Mouse (Mus musculus): ENCODE measurements around the gene Cdk17. TPM values are rescaled to one million over a fixed set of nuclear protein-coding genes. Genes with fewer than 3 reads are reported as not detected.
A peak's percentile ranks its signal among the peaks of the same experiment; 100 is the strongest.

The Cdk17 gene
- polyA plus RNA-seq, 1 experiment from 2014 or later, result 15.4 TPM

DNA sequence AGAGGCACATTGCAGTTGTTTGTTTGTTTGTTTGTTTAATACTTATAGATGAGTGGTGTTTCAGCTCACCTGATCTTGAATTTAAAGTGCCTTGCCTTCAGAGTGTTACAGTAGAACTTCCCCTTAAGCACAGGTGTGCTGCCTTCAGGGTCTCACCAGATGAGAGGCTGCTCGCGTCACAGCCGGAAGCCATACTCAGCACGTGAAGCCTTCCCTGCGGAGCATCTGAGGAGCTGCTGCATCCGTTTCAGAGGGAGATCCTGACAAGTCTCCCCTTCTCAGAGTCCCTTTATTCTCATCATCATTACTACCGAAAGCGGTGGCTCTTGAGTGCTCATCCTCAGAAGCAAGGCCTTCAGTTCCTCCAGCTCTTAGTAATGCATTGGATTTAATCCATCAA, 87.7 kb downstream of the Cdk17 start:
- no peak overlapping the region for H3K4me3 ChIP-seq
- peaks cover 86% of the 10 kb centered on the region for H3K36me3 ChIP-seq
- no peaks in the 10 kb centered on the region for H3K9me3 ChIP-seq (replicated peaks)
- 0 out of 2 replicates have a peak, but pooled peaks cover 3% of the 10 kb centered on the region for H3K4me1 ChIP-seq
- H3K27me3 ChIP-seq (ENCODE audit: low read depth, poor library complexity, severe bottlenecking), result no peaks in the 10 kb centered on the region
- H3K27ac ChIP-seq, result no peak overlapping the region
- no peak for DNase-seq (ENCODE audit: low spot score)
- 78% methylated on average over 8 of the region's 8 CpGs for WGBS

DNA sequence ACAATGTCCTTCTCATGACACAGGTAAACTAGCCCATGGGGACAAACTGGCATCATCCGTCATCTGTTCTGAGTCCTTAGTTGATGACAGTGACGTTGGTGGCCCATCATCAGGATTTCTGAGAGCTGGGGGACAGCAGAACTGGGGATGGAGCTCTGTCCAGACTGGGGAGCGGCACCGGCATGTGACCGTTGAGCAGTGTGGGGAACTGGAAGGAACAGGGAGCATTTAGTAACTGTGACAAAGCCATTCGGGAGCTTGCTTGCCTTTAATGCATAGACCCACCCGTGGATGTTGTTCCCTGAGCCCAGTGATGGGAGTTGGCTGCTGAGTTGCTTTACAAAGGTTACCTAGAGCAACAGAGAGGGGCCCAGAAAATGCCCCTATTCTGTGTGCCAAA, 89.2 kb downstream of the Cdk17 start:
- Histone ChIP-seq H3K9me3 (replicated peaks) (no peaks in the 10 kb centered on the region), H3K27me3 (ENCODE audit: low read depth, poor library complexity, severe bottlenecking) (no peaks in the 10 kb centered on the region), H3K4me3 (no peak overlapping the region), H3K4me1 (0 out of 2 replicates have a peak, but pooled peaks cover 6% of the 10 kb centered on the region), H3K27ac (no peak overlapping the region), H3K36me3 (peaks cover 94% of the 10 kb centered on the region)
- no peak for DNase-seq (ENCODE audit: low spot score)
- WGBS, result 85% methylated on average over 7 of the region's 7 CpGs

- DNase-seq (ENCODE audit: low spot score), result no peak
- H3K4me3 ChIP-seq, result no peak overlapping the region
- WGBS, result 90% methylated on average over 24 of the region's 24 CpGs
- H3K27me3 ChIP-seq (ENCODE audit: low read depth, poor library complexity, severe bottlenecking), result no peaks in the 10 kb centered on the region
- H3K27ac ChIP-seq, result no peak overlapping the region
- no peaks in the 10 kb centered on the region for H3K9me3 ChIP-seq (replicated peaks)
- H3K36me3 ChIP-seq, result peaks cover 98% of the 10 kb centered on the region
- peaks cover 11% of the 10 kb centered on the region; the same call in 1 of the 2 replicates for H3K4me1 ChIP-seq
Observed at GRCm38 (mm10) chr10:93250436-93251317, 90.0 kb downstream of the Cdk17 start.

DNA sequence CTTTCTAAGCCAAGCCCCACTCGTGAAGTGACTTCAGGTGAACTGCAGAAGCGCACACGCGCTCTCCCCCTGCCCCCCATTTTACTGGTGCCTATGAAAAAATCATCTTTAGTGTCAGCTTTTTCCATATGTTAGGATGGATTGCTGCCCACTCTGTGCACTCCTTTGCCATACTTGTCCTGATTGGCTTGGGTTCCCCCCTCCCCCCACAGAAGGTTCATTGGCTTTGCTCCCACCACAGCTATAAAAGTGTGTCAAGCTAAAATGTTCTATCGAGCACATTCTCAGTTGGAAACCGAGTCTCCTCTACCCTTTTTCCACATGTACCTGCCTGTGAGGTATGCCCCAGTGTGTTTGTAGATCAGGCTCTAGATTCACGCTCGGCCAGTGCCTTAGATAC, 90.8 kb downstream of the Cdk17 start:
- H3K4me3 ChIP-seq, result no peak overlapping the region
- WGBS, result 96% methylated on average over 8 of the region's 8 CpGs
- H3K9me3 ChIP-seq (replicated peaks), result no peaks in the 10 kb centered on the region
- no peaks in the 10 kb centered on the region for H3K27me3 ChIP-seq (ENCODE audit: low read depth, poor library complexity, severe bottlenecking)
- peaks cover 11% of the 10 kb centered on the region; the same call in 1 of the 2 replicates for H3K4me1 ChIP-seq
- DNase-seq (ENCODE audit: low spot score), result no peak
- peaks cover 95% of the 10 kb centered on the region for H3K36me3 ChIP-seq
- H3K27ac ChIP-seq, result no peak overlapping the region

- WGBS, result 91% methylated on average over 2 of the region's 2 CpGs
- Histone ChIP-seq H3K27me3 (ENCODE audit: low read depth, poor library complexity, severe bottlenecking) (no peaks in the 10 kb centered on the region), H3K27ac (no peak overlapping the region), H3K4me3 (no peak overlapping the region), H3K4me1 (peaks cover 15% of the 10 kb centered on the region; the same call in 1 of the 2 replicates), H3K36me3 (peaks cover 90% of the 10 kb centered on the region), H3K9me3 (replicated peaks) (no peaks in the 10 kb centered on the region)
- DNase-seq (ENCODE audit: low spot score), result no peak
Observed at GRCm38 (mm10) chr10:93252661-93253060, 92.0 kb downstream of the Cdk17 start.

DNA sequence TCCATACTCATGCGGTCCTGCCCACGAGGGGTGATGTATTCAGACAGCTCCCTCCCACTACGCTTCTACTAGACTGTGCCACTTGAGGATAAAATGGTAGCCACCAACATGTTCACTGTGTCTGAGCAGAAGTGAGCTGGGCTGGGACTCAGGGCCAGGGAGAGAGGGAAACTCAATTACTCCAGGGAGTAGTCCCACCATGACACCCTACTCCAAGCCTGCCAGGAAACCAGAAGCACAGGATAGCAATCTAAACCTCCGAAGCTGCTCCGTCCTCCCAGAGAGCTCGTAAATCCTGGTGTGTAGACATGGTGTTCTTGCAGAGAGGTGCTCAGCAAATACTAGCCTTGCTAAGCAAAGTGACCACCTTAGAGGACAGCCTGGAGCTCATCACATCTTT, 92.5 kb downstream of the Cdk17 start:
- WGBS, result 79% methylated on average over 6 of the region's 6 CpGs
- DNase-seq (ENCODE audit: low spot score), result no peak
- peaks cover 87% of the 10 kb centered on the region for H3K36me3 ChIP-seq
- H3K4me3 ChIP-seq, result no peak overlapping the region
- no peaks in the 10 kb centered on the region for H3K9me3 ChIP-seq (replicated peaks)
- H3K4me1 ChIP-seq, result peaks cover 13% of the 10 kb centered on the region; the same call in 1 of the 2 replicates
- no peaks in the 10 kb centered on the region for H3K27me3 ChIP-seq (ENCODE audit: low read depth, poor library complexity, severe bottlenecking)
- H3K27ac ChIP-seq, result no peak overlapping the region

- peaks cover 87% of the 10 kb centered on the region for H3K36me3 ChIP-seq
- H3K4me3 ChIP-seq, result no peak overlapping the region
- H3K9me3 ChIP-seq (replicated peaks), result no peaks in the 10 kb centered on the region
- peaks cover 13% of the 10 kb centered on the region; the same call in 1 of the 2 replicates for H3K4me1 ChIP-seq
- peak; percentile 29 for DNase-seq (ENCODE audit: low spot score)
- H3K27me3 ChIP-seq (ENCODE audit: low read depth, poor library complexity, severe bottlenecking), result no peaks in the 10 kb centered on the region
- WGBS, result 52% methylated on average over 13 of the region's 13 CpGs
- H3K27ac ChIP-seq, result peak overlapping the region; percentile 21; the same call in 1 of the 2 replicates
Observed at GRCm38 (mm10) chr10:93255294-93255693, 94.6 kb downstream of the Cdk17 start.

GRCm38 (mm10) chr10:93259826-93260225, 99.2 kb downstream of the Cdk17 start:
- Histone ChIP-seq H3K36me3 (peaks cover 86% of the 10 kb centered on the region), H3K4me3 (no peak overlapping the region)

GRCm38 (mm10) chr10:93261132-93261980, 100.7 kb downstream of the Cdk17 start:
- WGBS, result 39% methylated on average over 16 of the region's 16 CpGs
- H3K9me3 ChIP-seq (replicated peaks), result no peaks in the 10 kb centered on the region
- no peak for DNase-seq (ENCODE audit: low spot score)
- H3K27me3 ChIP-seq (ENCODE audit: low read depth, poor library complexity, severe bottlenecking), result no peaks in the 10 kb centered on the region
- no peak overlapping the region for H3K27ac ChIP-seq
- no peak overlapping the region for H3K4me3 ChIP-seq
- H3K4me1 ChIP-seq, result peaks cover 37% of the 10 kb centered on the region
- peaks cover 89% of the 10 kb centered on the region for H3K36me3 ChIP-seq

More at GRCm38 (mm10) chr10:93259826-93260225, 99.2 kb downstream of the Cdk17 start:
- DNase-seq (ENCODE audit: low spot score), result no peak
- Histone ChIP-seq H3K4me1 (peaks cover 42% of the 10 kb centered on the region), H3K27ac (no peak overlapping the region), H3K9me3 (replicated peaks) (no peaks in the 10 kb centered on the region), H3K27me3 (ENCODE audit: low read depth, poor library complexity, severe bottlenecking) (no peaks in the 10 kb centered on the region)
- WGBS, result 89% methylated on average over 5 of the region's 5 CpGs

GRCm38 (mm10) chr10:93261981-93262499, 101.4 kb downstream of the Cdk17 start:
- Histone ChIP-seq H3K36me3 (peaks cover 89% of the 10 kb centered on the region), H3K27me3 (ENCODE audit: low read depth, poor library complexity, severe bottlenecking) (no peaks in the 10 kb centered on the region), H3K9me3 (replicated peaks) (no peaks in the 10 kb centered on the region), H3K4me3 (no peak overlapping the region), H3K27ac (no peak overlapping the region), H3K4me1 (peaks cover 33% of the 10 kb centered on the region)
- no peak for DNase-seq (ENCODE audit: low spot score)
- WGBS, result 31% methylated on average over 15 of the region's 15 CpGs

GRCm38 (mm10) chr10:93263431-93263830, 102.8 kb downstream of the Cdk17 start:
- DNase-seq (ENCODE audit: low spot score), result no peak
- Histone ChIP-seq H3K4me3 (no peak overlapping the region), H3K27me3 (ENCODE audit: low read depth, poor library complexity, severe bottlenecking) (no peaks in the 10 kb centered on the region), H3K4me1 (peaks cover 32% of the 10 kb centered on the region), H3K27ac (no peak overlapping the region), H3K36me3 (peaks cover 97% of the 10 kb centered on the region), H3K9me3 (replicated peaks) (no peaks in the 10 kb centered on the region)
- 85% methylated on average over 8 of the region's 8 CpGs for WGBS

DNA sequence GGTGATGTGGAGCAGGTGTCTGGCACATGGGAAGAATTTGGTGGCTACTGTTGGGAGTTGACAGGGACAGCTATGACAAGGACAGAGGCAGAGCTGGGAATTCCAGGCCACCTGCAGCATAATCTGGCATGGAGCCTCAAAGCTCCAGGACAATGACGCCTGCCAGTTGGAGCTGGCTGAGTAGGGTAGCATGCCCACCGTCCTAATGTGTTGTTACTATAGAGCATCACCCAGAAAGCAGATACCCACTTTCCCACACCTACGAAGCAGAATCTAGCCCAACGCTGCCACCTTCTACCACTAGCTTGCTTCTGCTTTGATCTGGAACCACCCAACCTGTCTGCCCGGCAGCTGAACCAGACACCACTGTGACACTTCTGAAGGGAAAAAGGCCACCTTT, 103.3 kb downstream of the Cdk17 start:
- Histone ChIP-seq H3K27ac (no peak overlapping the region), H3K27me3 (ENCODE audit: low read depth, poor library complexity, severe bottlenecking) (no peaks in the 10 kb centered on the region), H3K4me3 (no peak overlapping the region), H3K36me3 (peaks cover 97% of the 10 kb centered on the region), H3K9me3 (replicated peaks) (no peaks in the 10 kb centered on the region), H3K4me1 (peaks cover 32% of the 10 kb centered on the region)
- DNase-seq (ENCODE audit: low spot score), result no peak
- 85% methylated on average over 5 of the region's 5 CpGs for WGBS

Data from limb, embryonic 10.5 days (tissue).